Mouse (Mus musculus) Muller cell, postnatal 12 days (primary cell): ENCODE results near the gene Lnx1.

Experiments used
- DNase-seq: peaks from one replicate; pipeline ENCODE4 v3.0.0-alpha.2; 2015; ENCODE audit errors: inconsistent ontology term

Gene Lnx1

DNA sequence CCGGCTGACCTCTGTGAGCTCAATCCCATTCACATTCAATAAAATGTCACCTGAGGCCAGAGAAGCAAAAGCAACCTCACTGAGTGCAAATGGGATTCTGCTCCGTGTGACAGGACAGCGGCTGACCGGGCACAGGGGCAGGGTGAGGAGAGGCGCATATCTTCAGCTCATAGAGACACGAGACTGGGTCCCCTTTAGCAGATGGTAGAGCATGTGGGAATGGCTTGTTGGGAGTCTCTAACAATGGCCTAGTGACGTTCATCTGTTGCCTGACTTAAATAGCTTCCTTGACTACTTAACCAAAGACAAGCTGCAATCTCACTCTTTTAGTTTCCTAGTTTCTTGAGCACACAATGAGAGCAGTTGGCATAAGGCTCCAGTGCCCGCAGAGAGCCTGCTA is 96.5 kb downstream of the Lnx1 start:
- no peak for DNase-seq

DNA sequence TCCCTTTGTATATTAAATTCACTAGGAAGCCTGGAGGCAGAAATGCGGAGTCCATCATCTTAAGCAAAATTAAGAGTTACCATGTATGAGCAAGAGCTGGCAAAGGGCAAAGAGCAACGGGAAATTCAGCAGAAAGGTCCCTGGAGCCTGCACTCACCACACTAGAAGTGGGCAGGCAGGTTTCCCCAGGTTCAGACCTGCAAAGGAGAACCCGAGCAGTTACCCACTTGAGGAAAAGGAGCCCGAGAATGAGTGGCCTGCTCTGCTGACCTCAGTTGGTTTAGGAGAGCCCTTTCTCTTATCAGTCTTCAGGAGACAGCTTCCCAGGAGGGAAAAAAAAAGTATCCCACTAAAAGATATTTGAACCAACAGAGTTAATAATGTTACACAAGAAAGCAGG is 99.4 kb downstream of the Lnx1 start:
- no peak for DNase-seq

DNA sequence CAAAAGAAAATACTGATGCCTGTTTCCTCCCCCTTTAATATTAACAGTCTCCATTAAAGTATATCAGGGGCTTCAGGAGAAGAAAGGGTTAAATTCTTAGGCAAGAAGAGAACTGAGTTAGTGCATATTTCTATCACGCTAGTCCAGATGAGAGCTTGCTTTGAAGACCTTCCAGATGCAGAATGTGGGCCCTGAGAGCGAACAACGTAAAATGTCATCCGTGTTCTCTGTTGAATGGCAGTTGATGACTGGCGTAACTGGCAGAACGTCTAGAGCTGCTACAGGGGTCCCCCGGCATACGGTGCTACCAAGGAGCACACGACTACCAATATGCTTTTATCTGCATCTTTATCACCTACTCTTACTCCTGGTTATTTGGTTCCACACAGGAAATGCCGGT is 100.3 kb downstream of the Lnx1 start:
- no peak for DNase-seq

DNA sequence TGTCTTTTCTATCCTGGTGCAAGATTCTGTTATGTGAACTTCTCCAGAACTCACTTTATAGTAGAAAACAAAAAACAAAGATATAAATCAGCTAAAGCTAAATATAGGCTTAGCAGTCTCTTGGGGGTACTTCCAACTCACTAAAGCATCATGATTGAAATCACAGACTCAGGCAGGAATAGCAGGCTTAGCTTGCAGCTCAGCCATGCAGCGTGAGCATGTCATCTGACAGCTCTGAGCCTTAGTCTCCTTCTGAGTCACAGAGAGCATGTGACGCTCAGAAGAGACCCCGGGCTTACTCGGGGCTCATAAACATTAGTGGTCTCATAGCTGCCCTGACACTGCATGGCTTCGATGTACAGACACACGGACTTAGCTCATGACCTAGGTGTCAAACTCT is 100.7 kb downstream of the Lnx1 start:
- no peak for DNase-seq

DNA sequence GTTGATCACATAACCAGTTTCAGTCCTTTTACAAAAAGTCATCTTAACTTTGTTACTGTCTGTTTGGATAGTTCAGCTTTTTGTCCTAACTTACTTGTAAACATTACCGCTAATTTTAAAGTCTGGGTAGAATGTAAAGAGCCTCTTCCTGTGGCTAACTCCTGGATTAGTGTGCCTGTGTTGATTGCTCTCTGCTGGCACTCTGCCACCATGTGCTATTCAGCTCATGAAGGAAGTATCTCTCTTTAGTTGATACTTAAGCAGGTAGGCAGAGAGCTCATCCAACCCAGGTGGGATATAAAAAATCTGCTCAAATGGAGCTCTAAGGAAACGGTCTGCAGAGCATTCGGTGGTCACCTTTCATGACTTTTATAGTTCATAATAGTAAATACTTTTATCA is 101.5 kb downstream of the Lnx1 start:
- no peak for DNase-seq

DNA sequence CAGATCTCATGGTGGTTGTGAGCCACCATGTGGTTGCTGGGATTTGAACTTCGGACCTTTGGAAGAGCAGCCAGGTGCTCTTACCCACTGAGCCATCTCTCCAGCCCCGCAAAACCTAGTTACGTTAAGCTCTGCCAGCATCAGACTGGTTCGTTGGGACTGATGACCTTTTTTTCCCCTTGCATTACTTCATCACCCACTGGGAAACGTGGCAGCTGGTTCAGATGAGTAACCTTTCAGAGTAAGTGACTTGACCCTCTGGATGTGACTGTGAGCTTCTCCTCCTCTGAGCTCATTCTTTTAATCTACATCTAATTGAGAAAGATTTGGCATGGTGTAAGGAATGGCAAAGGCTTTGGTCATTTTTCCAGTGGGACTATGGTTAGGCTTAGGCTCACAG is 102.7 kb downstream of the Lnx1 start:
- no peak for DNase-seq

DNA sequence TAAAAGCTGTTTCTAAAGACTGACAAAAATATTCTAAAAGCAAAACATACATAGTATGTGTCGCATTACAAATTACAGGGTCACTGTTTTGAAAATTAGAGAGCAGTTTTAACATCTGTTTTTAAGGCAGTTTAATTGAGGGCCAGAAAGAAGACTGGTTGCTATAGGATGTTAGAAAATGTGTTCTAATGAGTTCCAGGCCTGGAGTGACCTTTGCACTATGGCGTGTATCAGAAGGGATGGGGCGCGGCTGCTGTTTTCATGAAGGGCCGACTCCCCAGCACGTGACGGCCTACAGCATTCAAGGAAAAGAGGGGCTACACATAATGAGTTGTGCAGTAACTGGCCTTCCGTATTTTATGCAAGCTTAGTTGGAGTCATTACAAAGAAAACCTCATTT is 109.6 kb downstream of the Lnx1 start:
- no peak for DNase-seq

DNA sequence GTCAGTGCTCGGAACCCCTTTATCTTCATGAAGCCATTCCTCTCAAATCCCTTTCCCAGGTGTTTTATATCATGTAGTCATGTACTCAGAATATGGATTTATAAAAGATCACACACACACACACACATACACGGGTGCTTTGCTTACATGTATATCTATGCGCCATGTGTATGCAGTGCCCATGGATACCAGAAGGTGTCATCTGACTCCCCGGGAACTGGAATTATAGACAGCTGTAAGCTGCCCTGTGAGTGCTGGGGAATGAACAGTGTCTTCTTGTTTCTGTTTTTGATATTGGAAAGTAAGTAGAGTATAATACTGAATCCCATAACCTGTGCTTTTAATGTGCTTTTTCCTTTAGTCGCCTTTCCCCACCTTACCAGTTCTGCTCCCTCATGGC is 111.3 kb downstream of the Lnx1 start:
- DNase-seq, result no peak

DNA sequence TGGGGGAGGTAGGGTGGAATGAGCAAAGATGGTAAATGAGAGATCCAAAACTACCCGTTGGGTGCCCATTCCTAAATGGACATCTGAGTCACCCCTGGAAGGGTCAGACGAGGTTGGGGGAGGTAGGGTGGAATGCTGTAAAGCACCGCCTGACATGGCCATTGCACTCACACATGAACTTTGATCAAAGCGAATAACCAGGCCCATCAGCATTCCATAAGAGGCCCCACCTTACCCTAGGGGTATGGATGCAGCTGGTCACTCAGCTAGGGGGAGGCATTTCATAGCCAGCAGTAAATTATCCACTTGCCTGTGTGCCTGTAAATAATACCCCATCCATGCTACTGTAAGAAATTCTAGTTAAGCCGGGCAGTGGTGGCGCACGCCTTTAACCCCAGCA is 113.6 kb downstream of the Lnx1 start:
- no peak for DNase-seq

DNA sequence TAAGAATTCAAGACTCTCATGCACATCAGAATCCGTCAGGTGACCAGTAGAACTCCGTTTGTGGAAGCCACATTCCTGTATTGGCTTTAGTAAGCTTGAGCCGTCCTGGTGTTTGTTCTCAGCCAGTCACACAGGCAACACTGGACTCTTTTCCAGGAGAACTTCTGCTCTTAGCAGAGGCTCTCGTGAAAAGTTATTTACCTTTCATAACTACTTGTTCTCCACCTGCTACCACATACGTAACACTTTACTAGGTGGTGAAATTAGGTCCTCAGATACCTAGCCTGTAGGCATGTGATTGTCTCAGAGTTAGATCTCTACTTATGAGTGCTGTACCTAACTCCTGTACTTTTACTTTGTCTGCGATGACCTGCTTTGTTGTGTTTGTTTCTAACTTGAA is 130.9 kb downstream of the Lnx1 start:
- no peak for DNase-seq

DNA sequence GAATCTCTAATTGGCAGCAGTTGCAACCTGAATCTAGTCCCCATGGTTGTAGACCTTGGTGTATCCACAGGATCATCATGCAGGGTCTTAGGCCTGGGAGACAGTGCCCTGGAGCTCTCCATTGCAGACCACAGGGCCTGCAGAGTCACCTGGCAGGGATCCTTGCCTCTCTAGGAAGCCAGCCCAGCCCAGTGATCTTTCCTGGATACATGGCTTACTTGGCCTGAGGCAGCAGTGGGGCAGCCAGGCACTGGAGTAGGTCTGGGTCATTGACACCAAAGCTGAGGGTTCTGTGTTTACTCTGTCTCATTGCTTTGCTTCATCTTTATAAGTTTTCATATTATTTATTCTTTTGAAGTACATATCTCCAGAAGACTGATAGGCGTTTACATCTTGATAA is 141.6 kb downstream of the Lnx1 start:
- no peak for DNase-seq

DNA sequence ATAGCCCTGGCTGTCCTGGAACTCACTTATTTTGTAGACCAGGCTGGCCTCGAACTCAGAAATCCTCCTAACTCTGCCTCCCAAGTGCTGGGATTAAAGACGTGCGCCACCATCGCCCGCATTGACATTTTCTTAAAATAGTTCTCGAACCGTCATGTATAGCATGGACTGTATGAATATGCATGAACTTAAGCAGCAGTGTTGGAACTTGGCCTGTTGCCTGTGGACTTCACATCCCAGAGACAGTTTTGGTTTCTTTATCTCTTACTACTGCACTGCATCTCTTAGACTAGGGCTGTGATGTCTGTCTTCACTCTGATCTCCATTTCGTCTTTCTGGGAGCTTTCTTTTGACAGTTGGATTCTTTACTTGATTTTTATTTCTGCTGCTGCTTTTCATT is 153.1 kb downstream of the Lnx1 start:
- no peak for DNase-seq

DNA sequence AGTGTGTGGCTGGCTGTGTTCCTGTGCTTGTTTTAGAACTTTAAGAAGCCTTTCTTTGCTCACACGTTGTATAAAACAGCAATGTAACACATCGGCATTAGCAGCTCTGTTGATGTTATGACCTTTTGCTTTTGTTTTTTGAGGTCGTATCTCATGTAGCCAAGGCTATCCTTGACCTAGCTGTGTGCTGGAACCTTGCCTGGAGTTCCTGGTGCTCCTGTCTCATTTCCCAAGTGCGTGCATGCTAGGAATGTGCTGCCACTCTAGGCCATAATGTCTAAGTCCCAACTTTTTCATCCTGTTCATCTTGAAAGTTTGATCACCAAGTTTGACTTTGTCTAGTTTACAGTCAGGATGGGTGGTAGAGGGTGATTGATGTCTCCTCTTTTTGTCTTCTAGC is 157.1 kb downstream of the Lnx1 start:
- no peak for DNase-seq
